Mouse (Mus musculus) cerebellum, postnatal 10 days (tissue): ENCODE results near the gene Arpp21.

Source experiments
- DNase-seq, 2 experiments: peaks; one replicate each; pipeline ENCODE4 v3.0.0; 2021; ENCODE audit warnings: mixed read lengths in 2 of 2

The Arpp21 gene

GRCm38 (mm10) chr9:112235696-112236397, at the start of gene Arpp21:
Gene Arpp21 (minus strand): TSS chr9:112235938.
- peak; percentile 81 for DNase-seq

- no peak for DNase-seq
Observed at GRCm38 (mm10) chr9:112272426-112272969, 36.8 kb upstream of the Arpp21 start.

- no peak for DNase-seq
Observed at GRCm38 (mm10) chr9:112264982-112265641, 29.4 kb upstream of the Arpp21 start.

GRCm38 (mm10) chr9:112261986-112262901, 26.5 kb upstream of the Arpp21 start:
- DNase-seq, result peak; percentile 85 to 88

GRCm38 (mm10) chr9:112261556-112261955, 25.8 kb upstream of the Arpp21 start:
- DNase-seq, result no peak

- peak; percentile 90 to 92 for DNase-seq
Observed at GRCm38 (mm10) chr9:112260696-112261095, 25.0 kb upstream of the Arpp21 start.

- DNase-seq, result peak; percentile 92 to 93
Observed at GRCm38 (mm10) chr9:112258560-112258959, 22.8 kb upstream of the Arpp21 start.

GRCm38 (mm10) chr9:112255971-112256370, 20.2 kb upstream of the Arpp21 start:
- peak; percentile 89 to 91 for DNase-seq

- DNase-seq, result no peak
Observed at GRCm38 (mm10) chr9:112253730-112254129, 18.0 kb upstream of the Arpp21 start.

GRCm38 (mm10) chr9:112251857-112252256, 16.1 kb upstream of the Arpp21 start:
- no peak for DNase-seq

GRCm38 (mm10) chr9:112251339-112251738, 15.6 kb upstream of the Arpp21 start:
- DNase-seq, result no peak

GRCm38 (mm10) chr9:112249753-112250152, 14.0 kb upstream of the Arpp21 start:
- no peak for DNase-seq

- no peak for DNase-seq
Observed at GRCm38 (mm10) chr9:112247183-112247582, 11.4 kb upstream of the Arpp21 start.

- peak in 1 of 2 experiments; percentile 33 for DNase-seq
Observed at GRCm38 (mm10) chr9:112238168-112238567, 2.4 kb upstream of the Arpp21 start.

GRCm38 (mm10) chr9:112236551-112236950, 813 bp upstream of the Arpp21 start:
- DNase-seq, result peak; percentile 49 to 52

- DNase-seq, result peak; percentile 97 to 98
Observed at GRCm38 (mm10) chr9:112235041-112235695, 570 bp downstream of the Arpp21 start.

- DNase-seq, result peak; percentile 85 to 86
Observed at GRCm38 (mm10) chr9:112234505-112235024, 1.2 kb downstream of the Arpp21 start.

GRCm38 (mm10) chr9:112233822-112234504, 1.8 kb downstream of the Arpp21 start:
- DNase-seq, result no peak

- peak in 1 of 2 experiments; percentile 57 for DNase-seq
Observed at GRCm38 (mm10) chr9:112233378-112233777, 2.4 kb downstream of the Arpp21 start.

- DNase-seq, result peak; percentile 45 to 65
Observed at GRCm38 (mm10) chr9:112231935-112232575, 3.7 kb downstream of the Arpp21 start.

GRCm38 (mm10) chr9:112231383-112231782, 4.4 kb downstream of the Arpp21 start:
- peak; percentile 87 to 90 for DNase-seq
